Mouse (Mus musculus) CH12.LX (cell line): ENCODE measurements around the gene Tvp23b.

Experiments used
- CTCF ChIP-seq, 2 experiments: IDR thresholded peaks in 1 of 2; conservative IDR thresholded peaks in 1 of 2; 2 replicates each; pipeline ENCODE4 v1.5.1; 2011 to 2012; ENCODE audit warnings: low read depth in 2 of 2, low read length in 2 of 2, improper control_type of control experiment in 1 of 2, inconsistent platforms in 1 of 2, mild to moderate bottlenecking in 1 of 2, moderate library complexity in 1 of 2
- EP300 ChIP-seq: IDR thresholded peaks from 2 replicates; pipeline ENCODE4 v1.6.1; 2011; ENCODE audit warnings: low read length, improper control_type of control experiment
- ETS1 ChIP-seq: conservative IDR thresholded peaks from 2 replicates; pipeline ENCODE4 v1.6.1; 2012; ENCODE audit warnings: low read depth, mild to moderate bottlenecking, inconsistent platforms, low read length, improper control_type of control experiment, moderate library complexity
- NRF1 ChIP-seq: IDR thresholded peaks from 2 replicates; pipeline ENCODE4 v1.6.1; 2014; ENCODE audit warnings: low read depth, mild to moderate bottlenecking, inconsistent platforms, low read length, improper control_type of control experiment, moderate library complexity
- POLR2A ChIP-seq: IDR thresholded peaks from 2 replicates; pipeline ENCODE4 v1.6.1; 2011; ENCODE audit warnings: low read depth, mild to moderate bottlenecking, improper control_type of control experiment, low read length

DNA sequence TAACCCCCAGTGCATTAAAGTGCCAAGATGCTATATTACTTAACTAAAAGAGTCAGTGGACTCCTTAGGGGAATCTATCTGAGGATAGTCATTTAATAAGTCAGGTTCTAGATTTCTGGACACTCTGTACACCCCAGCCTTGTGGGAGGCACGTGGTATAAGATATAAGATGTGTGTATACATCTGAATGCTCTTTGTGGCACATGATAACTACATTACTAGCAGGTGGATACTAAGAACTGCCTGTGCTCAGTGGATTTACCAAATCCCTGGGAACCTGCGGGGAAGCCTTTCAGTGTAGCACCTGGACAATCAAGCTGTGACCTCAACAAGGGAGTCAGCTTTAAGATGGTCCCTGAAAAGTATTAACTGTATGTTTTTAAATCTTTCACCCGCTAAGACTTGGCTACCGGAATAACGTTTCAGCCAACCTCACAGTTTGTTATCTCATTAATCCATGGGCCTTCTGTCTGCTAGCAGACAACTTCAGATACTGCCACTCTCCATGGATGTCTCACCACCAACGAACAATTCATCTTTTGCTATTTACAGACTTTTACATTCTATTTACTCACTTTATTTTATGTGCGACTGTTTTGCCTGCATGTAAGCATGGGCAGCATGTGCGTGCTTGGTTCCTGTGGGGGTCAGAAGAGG, 9.4 kb upstream of the Tvp23b start:
- TF ChIP-seq CTCF (conservative IDR thresholded peaks at IDR 0.05 in 1 of 2, IDR thresholded peaks at IDR 0.05 in 1 of 2; ENCODE audit: low read depth in 2 of 2, low read length in 2 of 2) (no peak), NRF1 (no peak), ETS1 (no peak), EP300 (no peak), POLR2A (no peak)
